Mouse (Mus musculus) ES-Bruce4 (cell line): ENCODE data around the gene Tssk6.
A peak's percentile ranks its signal among the peaks of the same experiment; 100 is the strongest.

Experiments used
- CTCF ChIP-seq: IDR thresholded peaks from one replicate; pipeline ENCODE4 v1.8.1; 2011; ENCODE audit warnings: low read depth, low read length
- EP300 ChIP-seq: IDR thresholded peaks from 2 replicates; pipeline ENCODE4 v1.6.1; 2011; ENCODE audit warnings: low read depth, low read length; ENCODE audit not compliant: insufficient read depth
- POLR2A ChIP-seq: IDR thresholded peaks from one replicate; pipeline ENCODE4 v1.8.1; 2011; ENCODE audit warnings: low read length; ENCODE audit not compliant: insufficient read depth

DNA sequence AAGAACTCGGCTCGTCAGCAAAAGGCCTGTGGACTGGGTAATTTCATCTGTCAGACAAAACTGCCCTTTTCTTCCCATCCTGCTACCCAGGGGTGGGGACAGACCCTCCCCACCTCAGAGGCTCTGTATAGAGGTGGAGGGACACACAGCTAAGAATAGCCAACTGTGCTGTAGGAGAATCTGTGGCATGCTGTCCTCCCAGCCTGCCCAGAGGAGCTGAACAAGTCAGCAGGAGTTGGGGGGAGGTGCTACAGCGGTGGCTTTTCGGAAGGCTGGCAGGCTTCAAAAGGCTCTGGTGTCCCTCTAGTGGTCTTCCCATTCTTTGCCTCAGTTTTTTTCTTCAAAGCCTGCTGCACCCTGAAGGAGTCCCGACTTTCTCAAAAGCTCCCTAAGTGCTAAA, 13.8 kb downstream of the Tssk6 start:
- peak; percentile 16 for TF ChIP-seq CTCF
- TF ChIP-seq EP300, result no peak
- no peak for TF ChIP-seq POLR2A
